In the genomic region with DNA sequence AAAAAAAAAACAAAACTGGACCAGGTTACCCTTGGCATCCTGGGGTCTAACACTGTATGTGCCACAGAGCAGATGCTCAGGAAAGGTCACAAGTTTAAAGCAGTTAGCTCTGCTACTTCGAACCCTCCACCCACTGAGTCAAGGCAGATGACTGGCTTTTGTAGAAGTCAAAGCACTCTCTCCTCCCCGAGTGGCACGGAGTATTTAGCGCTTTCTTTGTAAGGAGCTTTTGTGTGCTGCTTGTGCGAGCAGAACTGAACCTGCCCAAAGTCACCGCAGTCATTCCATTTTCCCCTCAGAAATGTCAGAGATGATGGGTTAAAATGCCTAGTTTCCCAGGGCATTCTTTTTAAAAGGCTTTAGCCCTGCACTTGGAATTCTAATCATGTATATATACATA, we compare ENCODE assay signal across 21 mouse cellular contexts. TPM values are rescaled to one million over a fixed set of nuclear protein-coding genes. Genes with fewer than 3 reads are reported as not detected.
DNase-seq lines count a peak whose midpoint lies in the region; ATAC-seq and TF ChIP-seq lines count a peak whose summit lies in the region.
"Had no signal": no experiment of that assay in that cellular context is flagged by ENCODE, and none has a peak within 500 bp of the region (broad histone marks: within the 10 kb centered on the region; RNA-seq: fewer than 3 reads in every experiment).

No protein-coding gene starts in this region.

- H3K4me1 ChIP-seq in forebrain, embryonic 13.5 days, result peaks cover 12% of the 10 kb centered on the region; the same call in 1 of the 2 replicates
- H3K4me1 ChIP-seq in forebrain, embryonic 11.5 days (replicated peaks; ENCODE audit: control insufficient read depth, insufficient read depth, low read length), result no peaks in the 10 kb centered on the region
- H3K4me1 ChIP-seq in midbrain, embryonic 13.5 days (replicated peaks), result peaks cover 25% of the 10 kb centered on the region
- peaks cover 16% of the 10 kb centered on the region for H3K4me1 ChIP-seq in midbrain, embryonic 10.5 days
- peaks cover 18% of the 10 kb centered on the region for H3K4me1 ChIP-seq in midbrain, embryonic 16.5 days (ENCODE audit: control insufficient read depth, insufficient read depth, low read length)
- no peaks in the 10 kb centered on the region for H3K4me1 ChIP-seq in cerebellum, adult 2 months (ENCODE audit: control insufficient read depth, insufficient read depth, low read length)
- H3K4me1 ChIP-seq: heart, embryonic 12.5 days had no signal

- no peaks in the 10 kb centered on the region for H3K27me3 ChIP-seq in forebrain, embryonic 13.5 days
- no peaks in the 10 kb centered on the region for H3K27me3 ChIP-seq in forebrain, embryonic 11.5 days (ENCODE audit: control insufficient read depth, insufficient read depth, low read length)
- no peaks in the 10 kb centered on the region for H3K27me3 ChIP-seq in midbrain, embryonic 13.5 days
- H3K27me3 ChIP-seq in midbrain, embryonic 10.5 days (ENCODE audit: low read depth, poor library complexity, severe bottlenecking), result no peaks in the 10 kb centered on the region
- H3K27me3 ChIP-seq in midbrain, embryonic 16.5 days (ENCODE audit: control insufficient read depth, insufficient read depth, low read depth, low read length), result no peaks in the 10 kb centered on the region
- H3K27me3 ChIP-seq in cerebellum, adult 2 months (ENCODE audit: control insufficient read depth, insufficient read depth, low read length), result no peaks in the 10 kb centered on the region

- H3K36me3 ChIP-seq in forebrain, embryonic 13.5 days (ENCODE audit: poor library complexity, severe bottlenecking), result no peaks in the 10 kb centered on the region
- H3K36me3 ChIP-seq in forebrain, embryonic 11.5 days (ENCODE audit: control insufficient read depth, insufficient read depth, low read length), result no peaks in the 10 kb centered on the region
- no peaks in the 10 kb centered on the region for H3K36me3 ChIP-seq in midbrain, embryonic 13.5 days
- no peaks in the 10 kb centered on the region for H3K36me3 ChIP-seq in midbrain, embryonic 10.5 days
- H3K36me3 ChIP-seq in midbrain, embryonic 16.5 days (ENCODE audit: control insufficient read depth, insufficient read depth, low read length), result no peaks in the 10 kb centered on the region
- H3K36me3 ChIP-seq: heart, embryonic 12.5 days had no signal

- no peak for TF ChIP-seq CTCF in cerebellum, adult 2 months (IDR thresholded peaks at IDR 0.05; ENCODE audit: borderline replicate concordance, insufficient read depth, low read depth, low read length)

- no peak for TF ChIP-seq POLR2A in cerebellum, adult 2 months (IDR thresholded peaks at IDR 0.05; ENCODE audit: borderline replicate concordance, insufficient read depth, low read length)

- 0 out of 2 replicates have a peak overlapping the region, but pooled peaks have one; percentile 19 for H3K27ac ChIP-seq in forebrain, embryonic 13.5 days
- H3K27ac ChIP-seq in forebrain, embryonic 11.5 days (ENCODE audit: low read depth, low read length), result no peak overlapping the region
- H3K27ac ChIP-seq in midbrain, embryonic 13.5 days, result peak overlapping the region; percentile 60
- no peak overlapping the region for H3K27ac ChIP-seq in midbrain, embryonic 10.5 days (replicated peaks)
- peak overlapping the region; percentile 43 for H3K27ac ChIP-seq in midbrain, embryonic 16.5 days (ENCODE audit: low read length)
- H3K27ac ChIP-seq in cerebellum, adult 2 months (ENCODE audit: insufficient read depth, low read length), result no peak overlapping the region
- H3K27ac ChIP-seq: layer of hippocampus, adult 2 months had no signal

- H3K9ac ChIP-seq in forebrain, embryonic 13.5 days, result no peak overlapping the region
- H3K9ac ChIP-seq in forebrain, embryonic 11.5 days (ENCODE audit: low read length), result no peak overlapping the region
- H3K9ac ChIP-seq in midbrain, embryonic 13.5 days (replicated peaks), result no peak overlapping the region
- no peak overlapping the region for H3K9ac ChIP-seq in midbrain, embryonic 16.5 days (ENCODE audit: low read depth, low read length)
- H3K9ac ChIP-seq: heart, embryonic 12.5 days had no signal

- DNase-seq in forebrain, embryonic 11.5 days (ENCODE audit: low spot score), result no peak
- no peak for DNase-seq in midbrain, embryonic 10.5 days (ENCODE audit: low spot score)
- peak; percentile 31 for DNase-seq in R1 (ENCODE audit: low read depth, low spot score)
- DNase-seq in cerebellum, adult 2 months, result no peak
- DNase-seq: adrenal gland, postnatal 25 days; cerebellum, postnatal 10 days; gastrocnemius, postnatal 25 days; heart, adult 18-20 months; heart, postnatal 10 days; kidney, postnatal 25 days; lung, postnatal 4 days; thymus, postnatal 36 days had no signal

- no peak overlapping the region for H3K4me3 ChIP-seq in forebrain, embryonic 13.5 days
- H3K4me3 ChIP-seq in forebrain, embryonic 11.5 days (ENCODE audit: low read depth, low read length), result no peak overlapping the region
- no peak overlapping the region for H3K4me3 ChIP-seq in midbrain, embryonic 13.5 days (replicated peaks)
- H3K4me3 ChIP-seq in midbrain, embryonic 10.5 days, result no peak overlapping the region
- H3K4me3 ChIP-seq in midbrain, embryonic 16.5 days (ENCODE audit: low read depth, low read length), result no peak overlapping the region
- H3K4me3 ChIP-seq in cerebellum, adult 2 months (replicated peaks; ENCODE audit: insufficient read depth, low read depth, low read length), result no peak overlapping the region
- H3K4me3 ChIP-seq: heart, embryonic 12.5 days; layer of hippocampus, adult 2 months had no signal

- H3K4me2 ChIP-seq in forebrain, embryonic 13.5 days, result no peak overlapping the region
- no peak overlapping the region for H3K4me2 ChIP-seq in forebrain, embryonic 11.5 days (ENCODE audit: low read depth, low read length, severe bottlenecking)
- H3K4me2 ChIP-seq in midbrain, embryonic 13.5 days (replicated peaks), result no peak overlapping the region
- H3K4me2 ChIP-seq in midbrain, embryonic 16.5 days (ENCODE audit: low read length), result no peak overlapping the region
- H3K4me2 ChIP-seq: heart, embryonic 12.5 days had no signal

- peak; percentile 52; the same call in 1 of the 2 replicates for ATAC-seq in forebrain, embryonic 13.5 days
- ATAC-seq in forebrain, embryonic 11.5 days (replicated peaks; ENCODE audit: low FRiP score), result no peak
- no peak for ATAC-seq in midbrain, embryonic 13.5 days
- no peak for ATAC-seq in midbrain, embryonic 16.5 days
- ATAC-seq in erythroblast, adult 5-6 weeks (replicated peaks; ENCODE audit: low FRiP score, poor library complexity, severe bottlenecking), result no peak
- ATAC-seq: intestine, postnatal 0 days had no signal

- no peaks in the 10 kb centered on the region for H3K9me3 ChIP-seq in forebrain, embryonic 13.5 days (replicated peaks)
- H3K9me3 ChIP-seq in forebrain, embryonic 11.5 days (ENCODE audit: control insufficient read depth, low read length), result no peaks in the 10 kb centered on the region
- H3K9me3 ChIP-seq in midbrain, embryonic 13.5 days, result no peaks in the 10 kb centered on the region
- no peaks in the 10 kb centered on the region for H3K9me3 ChIP-seq in midbrain, embryonic 10.5 days (replicated peaks)
- no peaks in the 10 kb centered on the region for H3K9me3 ChIP-seq in midbrain, embryonic 16.5 days (replicated peaks; ENCODE audit: control insufficient read depth, low read length, poor library complexity, severe bottlenecking)
- H3K9me3 ChIP-seq: heart, embryonic 12.5 days had no signal

- WGBS in forebrain, embryonic 13.5 days, result 13% methylated on average over 6 of the region's 6 CpGs
- 13% methylated on average over 6 of the region's 6 CpGs for WGBS in forebrain, embryonic 11.5 days
- WGBS in midbrain, embryonic 13.5 days, result 7% methylated on average over 6 of the region's 6 CpGs
- WGBS in midbrain, embryonic 10.5 days, result 24% methylated on average over 6 of the region's 6 CpGs
- WGBS in midbrain, embryonic 16.5 days, result 3% methylated on average over 6 of the region's 6 CpGs
- WGBS in cerebellum, adult 2 months, result 45% methylated on average over 6 of the region's 6 CpGs

RNA-seq across cellular contexts. Expression of a gene that starts 59.1 kb away (rescaled TPM):
- 98.5 and 115 TPM in 2 replicates for polyA plus RNA-seq in forebrain, embryonic 13.5 days (2015; fragmentation: Nextera tagmentation; extraction: Ambion mirVana)
- polyA plus RNA-seq in forebrain, embryonic 11.5 days (2014; fragmentation: Nextera tagmentation; extraction: Ambion mirVana), result 28.5 and 31.5 TPM in 2 replicates
- 156 and 168 TPM in 2 replicates for polyA plus RNA-seq in midbrain, embryonic 13.5 days (2015; fragmentation: Nextera tagmentation; extraction: Ambion mirVana)
- 10.6 and 18.8 TPM in 2 replicates for polyA plus RNA-seq in midbrain, embryonic 10.5 days (2016; fragmentation: Nextera tagmentation; extraction: Ambion mirVana)
- 294 and 301 TPM in 2 replicates for polyA plus RNA-seq in midbrain, embryonic 16.5 days (2015; fragmentation: Nextera tagmentation; extraction: Ambion mirVana)
- not detected in 2 replicates for total RNA-seq in erythroblast, adult 5-6 weeks (2015; ENCODE audit: low replicate concordance)
- not detected in 2 replicates for total RNA-seq in erythroblast, adult 5-6 weeks (2017; ENCODE audit: low replicate concordance)
- polyA plus RNA-seq in cerebellum, adult 2 months (2012; rRNA removed), result 277 and 324 TPM in 2 replicates
- total RNA-seq: heart, adult 18-20 months; liver, adult 2 months; megakaryocyte-erythroid progenitor cell, adult 5-6 weeks had no signal
- polyA plus RNA-seq: liver, adult 2 months had no signal

Comparison
In these comparisons a context has a peak if more than half of its experiments do, and no peak if none do; other contexts are left out.
1. H3K27ac ChIP-seq: peak in forebrain, embryonic 13.5 days (single experiment), midbrain, embryonic 13.5 days (single experiment) and midbrain, embryonic 16.5 days (single experiment); none in forebrain, embryonic 11.5 days (single experiment), midbrain, embryonic 10.5 days (single experiment) and cerebellum, adult 2 months (single experiment).